Mouse (Mus musculus) forebrain, embryonic 12.5 days (tissue): ENCODE measurements around the gene Gtf3c5. TPM values are rescaled to one million over a fixed set of nuclear protein-coding genes. Genes with fewer than 3 reads are reported as not detected.

ENCODE experiments used
- ATAC-seq: fragments of 200-750 bp; cut with Nextera tagmentation; 2 replicates; pipeline ENCODE4 v1.8.0; 2017; ENCODE audit warnings: moderate TSS enrichment; ENCODE audit not compliant: low FRiP score
- H3K27ac ChIP-seq: fragments of 300-500 bp; sonication (generic); 2 replicates; pipeline ENCODE4 v1.5.1; 2016; ENCODE audit warnings: mild to moderate bottlenecking
- H3K27me3 ChIP-seq: fragments of 300-500 bp; sonication (generic); 2 replicates; pipeline ENCODE4 v1.6.1; 2016; ENCODE audit warnings: mild to moderate bottlenecking
- H3K36me3 ChIP-seq: fragments of 300-500 bp; sonication (generic); replicated peaks from 2 replicates; pipeline ENCODE4 v1.6.1; 2016; ENCODE audit warnings: mild to moderate bottlenecking
- H3K4me1 ChIP-seq: fragments of 300-500 bp; sonication (generic); 2 replicates; pipeline ENCODE4 v1.6.1; 2016
- H3K4me2 ChIP-seq: fragments of 300-500 bp; sonication (generic); 2 replicates; pipeline ENCODE4 v1.6.1; 2016; ENCODE audit warnings: mild to moderate bottlenecking, moderate library complexity
- H3K4me3 ChIP-seq: fragments of 300-500 bp; sonication (generic); replicated peaks from 2 replicates; pipeline ENCODE4 v1.5.1; 2016; ENCODE audit warnings: mild to moderate bottlenecking
- H3K9ac ChIP-seq: fragments of 300-500 bp; sonication (generic); 2 replicates; pipeline ENCODE4 v1.6.1; 2016; ENCODE audit warnings: mild to moderate bottlenecking
- H3K9me3 ChIP-seq: fragments of 300-500 bp; sonication (generic); 2 replicates; pipeline ENCODE4 v1.6.1; 2016
- WGBS: fragments of 180-500 bp; shearing (Covaris S2); methylation state at CpG from one replicate; pipeline ENCODE4 v1.1.7; 2016; 5-methylcytosine and 5-hydroxymethylcytosine counted together
- polyA plus RNA-seq: library from polyadenylated mRNA; unstranded; fragments of >200 nt; fragmentation: Nextera tagmentation; extraction: Ambion mirVana; gene quantifications from 2 replicates; pipeline ENCODE4 v1.2.1, GENCODE M21; 2016

Gene Gtf3c5
- polyA plus RNA-seq, 1 experiment from 2014 or later, result 46.9 TPM

DNA sequence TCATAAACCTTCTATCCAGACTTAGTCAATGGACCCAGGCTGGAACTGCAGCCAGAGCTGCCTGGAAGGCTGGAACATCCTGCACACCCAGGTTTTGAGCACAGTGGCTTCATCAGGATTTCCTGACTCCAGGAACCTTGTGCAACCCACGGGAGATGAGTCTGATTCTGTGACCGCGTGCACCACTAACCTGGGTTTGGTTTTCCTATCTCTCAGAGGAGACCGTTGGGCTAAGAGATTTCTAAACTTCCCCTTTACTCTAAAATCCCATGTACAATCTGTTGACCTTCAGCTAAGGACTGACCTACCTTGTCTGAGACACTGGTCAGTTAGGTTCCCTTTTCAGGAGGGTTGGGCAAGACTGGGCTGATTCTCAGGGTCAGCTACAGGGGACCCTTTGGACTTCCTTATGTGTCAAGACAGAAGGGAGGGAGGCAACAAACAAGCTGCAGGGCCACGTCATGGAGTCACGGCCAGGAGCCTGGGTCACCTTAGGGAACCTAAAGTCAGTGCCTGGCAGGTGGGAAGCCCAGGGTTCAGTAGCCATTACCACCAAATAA lies 35.3 kb upstream of the Gtf3c5 start:
- WGBS, result 85% methylated on average over 6 of the region's 6 CpGs
- H3K4me2 ChIP-seq, result no peak overlapping the region
- H3K27ac ChIP-seq, result no peak overlapping the region

DNA sequence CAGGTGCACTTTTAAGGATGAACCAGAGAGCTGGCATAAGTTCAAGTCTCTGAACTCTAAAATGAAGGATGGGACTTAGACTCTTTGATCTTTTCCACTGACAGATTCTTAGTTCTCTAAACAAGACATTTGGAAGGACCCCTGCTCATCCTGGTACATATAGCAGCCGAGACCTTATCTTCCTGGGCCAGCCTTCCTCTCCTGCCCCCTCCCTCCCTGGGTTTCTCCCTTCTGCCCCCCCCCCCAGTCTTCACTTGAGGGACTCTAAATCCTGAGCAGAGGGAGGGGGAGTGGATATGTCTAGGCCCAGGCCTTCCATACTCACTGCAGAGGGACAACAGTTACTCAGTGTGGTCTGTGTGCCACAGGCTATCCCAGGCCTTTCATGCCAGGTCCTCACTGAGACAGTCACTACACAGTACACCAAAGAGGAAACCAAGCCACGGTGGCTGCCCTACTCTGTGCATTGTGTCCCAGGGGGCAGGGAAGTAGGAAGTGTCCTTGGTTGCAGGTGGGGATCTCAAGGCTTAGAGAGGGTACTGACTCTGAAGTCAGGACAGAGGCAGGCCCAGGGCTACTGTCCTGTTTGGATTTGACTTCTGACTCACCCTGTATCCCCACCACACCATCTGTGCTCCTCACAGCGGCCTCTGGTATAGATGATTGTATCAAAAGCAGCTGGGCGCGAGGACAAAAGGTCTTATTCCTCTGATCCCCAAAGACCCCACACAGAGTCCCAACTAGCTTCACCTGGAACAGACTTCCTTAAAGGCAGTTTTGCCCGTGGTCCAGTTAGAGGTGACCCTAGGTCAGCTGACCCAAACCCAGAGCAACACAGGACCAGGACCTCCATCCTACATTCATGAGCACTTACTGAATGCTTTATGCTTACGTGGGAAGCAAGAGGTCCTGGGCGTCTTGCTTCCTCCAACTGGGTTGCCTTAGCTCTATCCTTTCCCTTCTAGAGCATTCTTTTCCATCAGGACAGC lies 34.2 kb upstream of the Gtf3c5 start:
- WGBS, result 81% methylated on average over 8 of the region's 8 CpGs
- ATAC-seq, result no peak
- Histone ChIP-seq H3K4me3 (no peak overlapping the region), H3K27ac (no peak overlapping the region), H3K4me2 (no peak overlapping the region), H3K9ac (no peak overlapping the region), H3K27me3 (peaks cover 37% of the 10 kb centered on the region), H3K36me3 (no peaks in the 10 kb centered on the region), H3K4me1 (peaks cover 6% of the 10 kb centered on the region; the same call in 1 of the 2 replicates), H3K9me3 (no peaks in the 10 kb centered on the region)

More for the DNA sequence above, 35.3 kb upstream of the Gtf3c5 start:
- ATAC-seq, result no peak
- no peak overlapping the region for H3K9ac ChIP-seq
- H3K27me3 ChIP-seq, result peaks cover 37% of the 10 kb centered on the region
- H3K4me1 ChIP-seq, result peaks cover 6% of the 10 kb centered on the region; the same call in 1 of the 2 replicates
- no peak overlapping the region for H3K4me3 ChIP-seq
- no peaks in the 10 kb centered on the region for H3K9me3 ChIP-seq
- no peaks in the 10 kb centered on the region for H3K36me3 ChIP-seq

DNA sequence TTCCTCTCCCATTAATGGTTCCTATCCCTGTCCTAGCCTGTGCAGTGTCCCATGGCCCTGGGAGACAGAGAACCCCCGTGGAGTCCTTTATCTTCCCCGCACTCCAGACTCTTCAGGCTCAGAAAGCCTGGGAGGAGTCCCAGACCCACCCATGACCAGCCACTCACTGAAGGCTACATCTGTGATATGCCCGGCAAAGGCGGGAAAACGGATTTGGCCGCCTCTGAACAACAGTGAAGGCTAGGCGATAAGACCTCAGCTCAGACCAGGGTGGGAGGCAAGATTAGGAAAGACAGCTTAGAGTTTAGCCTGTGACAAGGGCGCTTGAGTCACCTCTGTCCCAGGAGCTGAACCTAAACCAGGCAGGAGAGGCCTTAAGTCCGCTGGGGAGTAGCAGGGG lies 33.3 kb upstream of the Gtf3c5 start:
- no peak overlapping the region for H3K4me2 ChIP-seq
- no peak overlapping the region for H3K27ac ChIP-seq
- no peak overlapping the region for H3K4me3 ChIP-seq
- H3K36me3 ChIP-seq, result no peaks in the 10 kb centered on the region
- H3K4me1 ChIP-seq, result peaks cover 5% of the 10 kb centered on the region; the same call in 1 of the 2 replicates
- H3K27me3 ChIP-seq, result peaks cover 27% of the 10 kb centered on the region
- ATAC-seq, result no peak
- WGBS, result 73% methylated on average over 9 of the region's 9 CpGs
- H3K9me3 ChIP-seq, result no peaks in the 10 kb centered on the region
- H3K9ac ChIP-seq, result no peak overlapping the region

DNA sequence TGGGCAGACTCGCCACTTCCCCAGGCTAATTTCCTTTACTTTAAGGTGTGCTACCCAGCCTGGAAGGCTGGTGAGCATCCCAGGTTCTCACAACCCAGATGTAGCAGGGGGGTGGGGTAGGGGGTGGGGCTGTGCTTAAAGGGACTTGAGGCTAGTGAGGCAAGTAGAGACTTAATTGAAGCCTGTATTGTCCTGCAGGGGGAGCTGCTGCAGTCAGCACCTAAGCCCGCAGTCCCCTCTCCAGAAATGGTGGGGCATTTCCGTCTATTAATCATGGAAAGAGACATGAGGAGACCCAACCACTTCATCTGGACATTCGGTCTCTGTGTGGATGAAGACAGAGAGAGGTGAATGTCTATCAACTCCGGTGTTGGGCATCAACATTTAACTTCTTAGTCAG lies 32.8 kb upstream of the Gtf3c5 start:
- Histone ChIP-seq H3K4me3 (no peak overlapping the region), H3K4me2 (no peak overlapping the region), H3K4me1 (no peaks in the 10 kb centered on the region), H3K27ac (no peak overlapping the region), H3K27me3 (peaks cover 22% of the 10 kb centered on the region), H3K36me3 (no peaks in the 10 kb centered on the region), H3K9me3 (no peaks in the 10 kb centered on the region), H3K9ac (no peak overlapping the region)
- 42% methylated on average over 5 of the region's 5 CpGs for WGBS
- ATAC-seq, result no peak

DNA sequence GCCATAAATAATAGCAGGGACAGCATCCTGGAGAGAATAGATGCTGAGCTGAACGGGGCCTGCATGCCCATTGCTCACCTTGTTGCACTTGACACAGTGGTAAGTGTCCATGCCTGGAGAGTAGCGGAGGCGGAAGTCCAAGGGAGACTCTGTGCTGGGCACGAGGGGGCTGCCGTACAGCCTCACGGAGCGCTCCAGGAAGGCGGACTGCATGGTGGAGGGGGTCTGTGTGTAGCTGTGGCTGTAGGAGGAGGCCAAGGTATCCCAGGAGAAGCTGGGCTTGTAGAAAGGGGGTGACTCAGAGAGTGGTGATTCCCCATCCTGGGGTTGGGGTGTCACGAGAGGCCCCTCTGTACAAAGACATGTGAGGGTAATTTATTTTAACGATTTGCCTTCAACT lies 30.0 kb upstream of the Gtf3c5 start:
- Histone ChIP-seq H3K9me3 (no peaks in the 10 kb centered on the region), H3K4me1 (no peaks in the 10 kb centered on the region), H3K27me3 (0 out of 2 replicates have a peak, but pooled peaks cover 9% of the 10 kb centered on the region), H3K9ac (no peak overlapping the region), H3K27ac (no peak overlapping the region), H3K4me3 (no peak overlapping the region), H3K4me2 (no peak overlapping the region), H3K36me3 (no peaks in the 10 kb centered on the region)
- ATAC-seq, result no peak
- 90% methylated on average over 10 of the region's 10 CpGs for WGBS

DNA sequence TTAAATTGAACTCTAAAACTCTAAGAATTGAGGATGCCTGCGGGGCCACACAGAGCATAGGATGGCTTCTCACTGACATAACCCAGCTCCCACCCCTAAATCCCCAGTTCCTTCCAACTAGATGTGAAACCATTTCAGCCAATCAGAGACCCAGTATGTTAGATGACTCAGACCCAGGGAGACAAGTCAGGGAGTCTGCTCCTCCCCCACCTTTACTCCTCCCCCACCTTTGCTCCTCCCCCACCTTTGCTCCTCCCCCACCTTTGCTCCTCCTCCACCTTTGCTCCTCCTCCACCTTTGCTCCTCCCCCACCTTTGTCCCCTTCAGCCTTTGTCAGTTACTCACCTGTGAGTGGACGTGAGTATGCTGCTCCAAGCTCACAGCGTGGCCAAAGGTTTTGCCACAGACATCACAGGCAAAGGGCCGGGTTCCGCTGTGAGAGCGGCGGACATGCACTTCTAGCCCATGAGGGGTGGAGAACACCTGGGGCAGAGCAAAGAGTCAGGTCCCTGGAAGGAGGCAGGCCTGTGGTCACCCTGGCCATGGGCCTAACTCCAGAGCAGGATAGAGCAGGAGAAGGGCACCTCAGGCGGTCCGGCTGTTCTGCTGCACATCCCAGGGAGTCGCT lies 29.0 kb upstream of the Gtf3c5 start:
- Histone ChIP-seq H3K36me3 (no peaks in the 10 kb centered on the region), H3K27me3 (0 out of 2 replicates have a peak, but pooled peaks cover 9% of the 10 kb centered on the region), H3K9me3 (no peaks in the 10 kb centered on the region), H3K9ac (no peak overlapping the region), H3K4me2 (no peak overlapping the region), H3K4me3 (no peak overlapping the region), H3K27ac (no peak overlapping the region), H3K4me1 (no peaks in the 10 kb centered on the region)
- no peak for ATAC-seq
- 56% methylated on average over 10 of the region's 10 CpGs for WGBS

DNA sequence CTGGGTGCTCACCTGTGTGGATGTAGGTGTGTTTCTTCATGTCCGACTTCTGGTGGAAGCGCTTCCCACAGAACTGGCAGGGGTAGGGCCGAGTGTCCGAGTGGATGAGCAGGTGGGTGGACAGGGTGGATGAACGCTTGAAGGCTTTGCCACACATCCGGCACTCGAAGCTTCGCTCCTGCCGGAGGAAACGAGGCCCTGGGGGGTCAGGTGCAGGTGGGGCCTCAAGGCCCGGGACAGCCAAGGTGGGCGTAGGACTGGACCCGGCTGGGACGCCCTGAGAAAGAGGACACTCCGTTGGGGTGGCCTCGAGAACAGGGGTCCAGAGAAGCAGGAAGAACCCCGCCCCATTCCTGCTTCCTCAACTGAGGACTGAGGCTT lies 27.8 kb upstream of the Gtf3c5 start:
- WGBS, result 88% methylated on average over 17 of the region's 17 CpGs
- Histone ChIP-seq H3K9me3 (no peaks in the 10 kb centered on the region), H3K4me2 (no peak overlapping the region), H3K27me3 (0 out of 2 replicates have a peak, but pooled peaks cover 8% of the 10 kb centered on the region), H3K36me3 (no peaks in the 10 kb centered on the region), H3K4me3 (no peak overlapping the region), H3K27ac (no peak overlapping the region), H3K4me1 (no peaks in the 10 kb centered on the region), H3K9ac (no peak overlapping the region)
- no peak for ATAC-seq

DNA sequence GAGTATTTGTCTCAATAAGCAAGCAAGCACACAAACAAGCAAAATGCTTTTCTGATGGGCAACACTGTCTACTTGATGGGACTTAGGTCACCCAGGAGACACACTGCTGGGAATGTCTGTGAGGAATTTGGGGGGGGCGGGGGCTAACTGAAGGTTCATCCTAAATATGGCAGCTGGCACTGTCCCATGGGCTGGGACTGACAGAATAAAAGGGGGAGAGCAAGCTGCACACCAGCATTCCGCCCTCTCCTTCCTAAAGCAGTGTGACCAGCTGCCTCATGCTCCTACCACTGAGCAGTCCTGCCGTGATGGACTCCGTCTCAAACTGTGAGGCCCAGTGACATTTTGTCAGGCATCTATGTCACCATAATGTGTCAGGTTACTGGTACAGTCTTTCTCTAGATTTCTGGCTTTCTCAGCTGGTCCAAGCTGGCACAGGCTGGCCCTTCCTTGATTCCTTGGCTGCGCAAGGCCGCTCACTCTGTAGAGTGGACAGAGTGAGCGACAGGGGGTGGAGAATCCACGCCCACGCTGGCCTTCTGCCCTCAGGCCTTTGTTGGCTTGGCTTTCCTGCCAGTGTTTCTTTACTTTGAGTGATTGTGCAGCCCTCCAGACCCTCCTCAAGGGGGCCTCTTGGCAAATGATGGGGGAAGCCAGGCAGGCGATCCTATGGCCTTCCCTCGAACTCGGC lies 27.3 kb upstream of the Gtf3c5 start:
- no peak for ATAC-seq
- no peak overlapping the region for H3K27ac ChIP-seq
- no peak overlapping the region for H3K4me2 ChIP-seq
- H3K4me1 ChIP-seq, result no peaks in the 10 kb centered on the region
- H3K27me3 ChIP-seq, result 0 out of 2 replicates have a peak, but pooled peaks cover 4% of the 10 kb centered on the region
- no peaks in the 10 kb centered on the region for H3K9me3 ChIP-seq
- no peak overlapping the region for H3K9ac ChIP-seq
- H3K4me3 ChIP-seq, result no peak overlapping the region
- WGBS, result 74% methylated on average over 12 of the region's 12 CpGs
- H3K36me3 ChIP-seq, result no peaks in the 10 kb centered on the region

DNA sequence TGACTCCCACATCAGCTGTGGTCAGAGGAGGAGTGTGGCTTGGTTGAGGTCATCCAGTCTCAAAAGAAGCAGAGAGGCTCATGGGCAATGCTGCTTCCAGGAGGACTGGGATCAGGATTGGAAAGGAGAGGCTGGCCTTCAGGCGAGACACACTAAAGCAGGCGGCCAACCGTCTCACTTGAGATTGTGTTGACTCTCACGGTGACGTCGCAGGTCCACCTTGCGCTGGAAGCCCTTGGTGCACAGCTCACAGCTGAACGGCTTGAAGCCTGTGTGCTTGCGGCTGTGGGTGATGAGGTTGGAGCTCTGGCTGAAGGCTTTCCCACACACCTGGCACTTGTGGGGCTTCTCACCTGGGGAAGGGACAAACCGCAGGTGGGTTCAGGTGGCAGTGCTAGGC lies 26.3 kb upstream of the Gtf3c5 start:
- no peak overlapping the region for H3K27ac ChIP-seq
- WGBS, result 89% methylated on average over 10 of the region's 10 CpGs

DNA sequence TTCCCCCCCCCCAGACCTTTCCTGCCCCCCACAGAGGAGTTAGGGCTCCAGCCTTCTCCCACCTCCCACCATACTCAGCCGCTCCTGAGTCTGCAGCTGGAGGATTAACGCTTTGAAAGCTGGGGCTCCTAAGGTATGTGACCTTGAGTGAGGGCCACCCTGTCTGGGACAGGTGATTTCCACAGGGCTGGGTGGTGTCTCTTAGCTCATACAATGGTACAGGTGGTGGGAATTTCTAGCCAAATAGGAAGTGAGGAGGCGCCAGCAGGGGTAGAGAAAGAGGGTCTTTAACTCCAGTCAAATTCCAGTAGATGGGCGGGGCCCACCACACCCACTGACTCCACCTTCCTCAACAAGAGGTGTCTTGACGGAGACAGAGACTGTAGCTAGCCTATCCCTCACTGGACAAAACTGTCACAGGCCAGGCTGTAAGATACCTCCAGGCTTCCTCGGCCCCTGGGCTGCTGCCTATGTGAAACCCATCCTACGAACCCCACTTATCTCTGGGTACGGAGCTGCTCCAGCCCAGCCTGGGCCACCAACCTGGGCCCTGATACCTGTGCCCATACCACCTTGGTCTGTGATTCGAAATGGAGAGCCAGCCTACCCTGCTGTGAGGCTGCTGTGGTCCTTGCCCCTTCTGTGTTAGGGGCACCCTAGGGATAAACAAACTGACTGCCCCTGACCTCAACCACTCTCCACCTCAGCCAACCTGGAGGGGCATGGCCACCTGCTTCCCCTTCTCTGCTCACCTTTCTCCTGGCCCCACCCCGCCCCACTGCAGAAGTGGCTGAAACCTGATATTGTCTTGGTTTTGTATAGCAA lies 24.0 kb upstream of the Gtf3c5 start:
- H3K36me3 ChIP-seq, result no peaks in the 10 kb centered on the region
- no peak overlapping the region for H3K4me2 ChIP-seq
- WGBS, result 45% methylated on average over 10 of the region's 10 CpGs
- H3K9ac ChIP-seq, result no peak overlapping the region
- H3K4me3 ChIP-seq, result no peak overlapping the region
- no peak for ATAC-seq
- no peaks in the 10 kb centered on the region for H3K9me3 ChIP-seq
- H3K27ac ChIP-seq, result no peak overlapping the region
- no peaks in the 10 kb centered on the region for H3K27me3 ChIP-seq
- no peaks in the 10 kb centered on the region for H3K4me1 ChIP-seq

More for the DNA sequence above, 26.3 kb upstream of the Gtf3c5 start:
- no peaks in the 10 kb centered on the region for H3K4me1 ChIP-seq
- ATAC-seq, result no peak
- no peak overlapping the region for H3K4me3 ChIP-seq
- no peak overlapping the region for H3K4me2 ChIP-seq
- no peaks in the 10 kb centered on the region for H3K9me3 ChIP-seq
- H3K36me3 ChIP-seq, result no peaks in the 10 kb centered on the region
- no peak overlapping the region for H3K9ac ChIP-seq
- 0 out of 2 replicates have a peak, but pooled peaks cover 4% of the 10 kb centered on the region for H3K27me3 ChIP-seq

DNA sequence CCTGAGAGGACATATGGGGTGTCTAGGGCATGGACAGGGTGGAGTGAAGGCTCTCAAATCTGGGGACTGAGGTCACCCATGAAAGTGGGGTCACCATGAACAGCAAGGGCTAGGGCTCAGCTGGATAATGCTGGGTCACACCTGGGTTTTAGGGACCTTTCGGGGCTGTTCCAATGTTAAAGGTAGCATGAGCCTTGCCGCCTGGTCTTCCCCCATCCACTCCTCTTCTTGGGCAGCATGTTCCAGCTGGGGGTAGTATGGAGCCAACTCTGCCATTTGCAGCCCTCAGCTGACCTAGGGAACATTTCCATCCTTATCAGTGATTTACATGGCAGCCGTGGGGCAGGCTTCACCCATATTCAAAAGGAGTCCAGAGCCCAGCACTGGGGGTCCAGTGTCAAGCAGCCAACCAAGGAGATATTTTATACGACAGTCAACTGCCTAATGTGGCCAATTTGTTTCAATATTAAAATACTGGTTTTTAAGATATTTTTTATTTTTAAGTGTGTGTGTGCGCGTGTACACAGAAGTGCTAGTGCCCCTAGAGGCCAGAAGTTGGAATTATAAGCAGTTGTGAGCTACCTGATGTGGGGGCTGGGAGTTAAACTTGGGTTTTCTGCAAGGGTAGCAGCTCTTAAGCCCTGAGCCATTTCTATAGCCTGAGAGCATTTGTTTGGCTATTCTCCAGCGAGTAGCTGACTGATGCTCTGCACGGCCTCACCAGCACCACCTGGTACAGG lies 23.2 kb upstream of the Gtf3c5 start:
- no peak overlapping the region for H3K4me2 ChIP-seq
- H3K4me1 ChIP-seq, result no peaks in the 10 kb centered on the region
- WGBS, result 64% methylated on average over 8 of the region's 8 CpGs
- no peak for ATAC-seq
- no peaks in the 10 kb centered on the region for H3K27me3 ChIP-seq
- H3K4me3 ChIP-seq, result no peak overlapping the region
- no peak overlapping the region for H3K27ac ChIP-seq
- H3K9ac ChIP-seq, result no peak overlapping the region
- H3K9me3 ChIP-seq, result no peaks in the 10 kb centered on the region
- H3K36me3 ChIP-seq, result no peaks in the 10 kb centered on the region
